Mouse (Mus musculus) liver, adult 2 months (tissue): Measurements from ENCODE around the gene Ubash3b. TPM values are rescaled to one million over a fixed set of nuclear protein-coding genes. Genes with fewer than 3 reads are reported as not detected.

Source experiments
- DNase-seq: peaks from one replicate; pipeline ENCODE4 v3.0.0-alpha.2; 2011; ENCODE audit warnings: low read depth, low spot score; ENCODE audit errors: extremely low read depth
- H3K27ac ChIP-seq: fragments of 200-500 bp; replicated peaks from 2 replicates; pipeline ENCODE4 v1.5.1; 2012; ENCODE audit warnings: low read depth, mild to moderate bottlenecking, control low read depth, inconsistent platforms, low read length; ENCODE audit not compliant: insufficient read depth
- H3K27me3 ChIP-seq: fragments of 200-500 bp; 2 replicates; pipeline ENCODE4 v1.6.1; 2012; ENCODE audit warnings: mild to moderate bottlenecking, moderate library complexity, low read length, inconsistent platforms; ENCODE audit not compliant: control insufficient read depth, insufficient read depth
- H3K36me3 ChIP-seq: fragments of 200-500 bp; 2 replicates; pipeline ENCODE4 v1.6.1; 2012; ENCODE audit warnings: low read length, inconsistent platforms; ENCODE audit not compliant: control insufficient read depth, insufficient read depth
- H3K4me1 ChIP-seq: fragments of 200-500 bp; 2 replicates; pipeline ENCODE4 v1.6.1; 2011; ENCODE audit warnings: low read length; ENCODE audit not compliant: control insufficient read depth, insufficient read depth
- H3K4me3 ChIP-seq: fragments of 200-500 bp; 2 replicates; pipeline ENCODE4 v1.5.1; 2011; ENCODE audit warnings: low read depth, mild to moderate bottlenecking, control low read depth, low read length, moderate library complexity; ENCODE audit not compliant: insufficient read depth
- H3K79me2 ChIP-seq: fragments of 200-500 bp; 2 replicates; pipeline ENCODE4 v1.6.1; 2012; ENCODE audit warnings: inconsistent platforms, mild to moderate bottlenecking, low read length, moderate library complexity; ENCODE audit not compliant: control insufficient read depth, insufficient read depth
- H3K9ac ChIP-seq: fragments of 200-500 bp; 2 replicates; pipeline ENCODE4 v1.6.1; 2012; ENCODE audit warnings: low read depth, mild to moderate bottlenecking, control low read depth, inconsistent platforms, low read length
- CTCF ChIP-seq: fragments of 200-500 bp; IDR thresholded peaks from 2 replicates; pipeline ENCODE4 v1.5.1; 2011; ENCODE audit warnings: low read depth, low read length, control low read depth
- POLR2A ChIP-seq: fragments of 200-500 bp; IDR thresholded peaks from 2 replicates; pipeline ENCODE4 v1.6.1; 2011; ENCODE audit warnings: low read length, control low read depth; ENCODE audit not compliant: insufficient read depth; ENCODE audit errors: extremely low read depth
- WGBS: fragments of 180-500 bp; shearing (Covaris S2); methylation state at CpG from one replicate; pipeline ENCODE4 v1.1.7; 2018; 5-methylcytosine and 5-hydroxymethylcytosine counted together
- polyA plus RNA-seq: library from polyadenylated mRNA; depleted of rRNA; stranded (reverse); fragments of >200 nt; gene quantifications from 2 replicates; pipeline ENCODE4 v1.2.3, GENCODE M21; 2012
- total RNA-seq: library from RNA; depleted of rRNA; stranded (reverse); fragments of >200 nt; gene quantifications from 2 replicates; pipeline ENCODE4 v1.2.3, GENCODE M21; 2014

The Ubash3b gene
- total and polyA plus RNA-seq, 2 experiments: 0.65 to 0.76 TPM

GRCm38 (mm10) chr9:41082891-41083290 is 78.6 kb downstream of the Ubash3b start:
- no peaks in the 10 kb centered on the region for H3K27me3 ChIP-seq
- peaks cover 3% of the 10 kb centered on the region; the same call in 1 of the 2 replicates for H3K4me1 ChIP-seq
- WGBS: 72% methylated on average over 3 of the region's 3 CpGs
- no peak for DNase-seq
- H3K79me2 ChIP-seq: no peaks in the 10 kb centered on the region
- H3K36me3 ChIP-seq: no peaks in the 10 kb centered on the region
- no peak overlapping the region for H3K9ac ChIP-seq
- H3K4me3 ChIP-seq: no peak overlapping the region
- TF ChIP-seq POLR2A: no peak
- no peak for TF ChIP-seq CTCF
- H3K27ac ChIP-seq: no peak overlapping the region

- DNase-seq: no peak
- H3K4me3 ChIP-seq: no peak overlapping the region
- no peaks in the 10 kb centered on the region for H3K36me3 ChIP-seq
- H3K27me3 ChIP-seq: no peaks in the 10 kb centered on the region
- 80% methylated on average over 5 of the region's 5 CpGs for WGBS
- H3K4me1 ChIP-seq: peaks cover 3% of the 10 kb centered on the region; the same call in 1 of the 2 replicates
- no peaks in the 10 kb centered on the region for H3K79me2 ChIP-seq
- H3K9ac ChIP-seq: no peak overlapping the region
- H3K27ac ChIP-seq: no peak overlapping the region
- TF ChIP-seq POLR2A (no peak), CTCF (no peak)
These were observed 80.6 kb downstream of the Ubash3b start for GRCm38 (mm10) chr9:41080877-41081276.

- no peak overlapping the region for H3K4me3 ChIP-seq
- TF ChIP-seq POLR2A (no peak), CTCF (no peak)
- no peaks in the 10 kb centered on the region for H3K36me3 ChIP-seq
- H3K27ac ChIP-seq: no peak overlapping the region
- peaks cover 3% of the 10 kb centered on the region; the same call in 1 of the 2 replicates for H3K4me1 ChIP-seq
- H3K27me3 ChIP-seq: no peaks in the 10 kb centered on the region
- no peak overlapping the region for H3K9ac ChIP-seq
- WGBS: 54% methylated on average over 14 of the region's 14 CpGs
- no peak for DNase-seq
- no peaks in the 10 kb centered on the region for H3K79me2 ChIP-seq
These were observed 81.9 kb downstream of the Ubash3b start for GRCm38 (mm10) chr9:41079428-41080155.

GRCm38 (mm10) chr9:41078198-41078597 is 83.3 kb downstream of the Ubash3b start:
- no peaks in the 10 kb centered on the region for H3K4me1 ChIP-seq
- DNase-seq: no peak
- H3K9ac ChIP-seq: no peak overlapping the region
- H3K36me3 ChIP-seq: no peaks in the 10 kb centered on the region
- no peaks in the 10 kb centered on the region for H3K79me2 ChIP-seq
- TF ChIP-seq POLR2A: no peak
- no peak for TF ChIP-seq CTCF
- H3K27me3 ChIP-seq: no peaks in the 10 kb centered on the region
- 87% methylated on average over 4 of the region's 4 CpGs for WGBS
- no peak overlapping the region for H3K4me3 ChIP-seq
- no peak overlapping the region for H3K27ac ChIP-seq

GRCm38 (mm10) chr9:41076150-41076549 is 85.3 kb downstream of the Ubash3b start:
- H3K4me1 ChIP-seq: no peaks in the 10 kb centered on the region
- H3K79me2 ChIP-seq: no peaks in the 10 kb centered on the region
- H3K9ac ChIP-seq: no peak overlapping the region
- H3K4me3 ChIP-seq: no peak overlapping the region
- TF ChIP-seq CTCF (no peak), POLR2A (no peak)
- 78% methylated on average over 4 of the region's 4 CpGs for WGBS
- no peaks in the 10 kb centered on the region for H3K36me3 ChIP-seq
- no peak overlapping the region for H3K27ac ChIP-seq
- DNase-seq: no peak
- H3K27me3 ChIP-seq: no peaks in the 10 kb centered on the region

- 93% methylated on average over 5 of the region's 5 CpGs for WGBS
- Histone ChIP-seq H3K4me1 (no peaks in the 10 kb centered on the region), H3K27ac (no peak overlapping the region), H3K4me3 (no peak overlapping the region), H3K27me3 (no peaks in the 10 kb centered on the region), H3K9ac (no peak overlapping the region), H3K79me2 (no peaks in the 10 kb centered on the region), H3K36me3 (no peaks in the 10 kb centered on the region)
- no peak for DNase-seq
- TF ChIP-seq CTCF (no peak), POLR2A (no peak)
These were observed 86.0 kb downstream of the Ubash3b start for GRCm38 (mm10) chr9:41075528-41075927.
